Mouse (Mus musculus): ENCODE measurements around the gene Slc12a6.

Gene Slc12a6

GRCm38 (mm10) chr2:112332051-112332898, 66.7 kb downstream of the Slc12a6 start:
- Histone ChIP-seq H3K27me3 (ENCODE audit: control insufficient read depth, insufficient read depth, low read length, poor library complexity, severe bottlenecking) (no peaks in the 10 kb centered on the region), H3K36me3 (ENCODE audit: control insufficient read depth, insufficient read depth, low read length, poor library complexity, severe bottlenecking) (peaks cover 14% of the 10 kb centered on the region)
- DNase-seq (ENCODE audit: low read depth, low spot score), result no peak

- DNase-seq (ENCODE audit: low read depth, low spot score), result no peak
- peaks cover 22% of the 10 kb centered on the region for H3K36me3 ChIP-seq (ENCODE audit: control insufficient read depth, insufficient read depth, low read length, poor library complexity, severe bottlenecking)
- H3K27me3 ChIP-seq (ENCODE audit: control insufficient read depth, insufficient read depth, low read length, poor library complexity, severe bottlenecking), result no peaks in the 10 kb centered on the region
Measured at GRCm38 (mm10) chr2:112337211-112337610, 71.6 kb downstream of the Slc12a6 start.

GRCm38 (mm10) chr2:112339736-112340135, 74.1 kb downstream of the Slc12a6 start:
- Histone ChIP-seq H3K36me3 (ENCODE audit: control insufficient read depth, insufficient read depth, low read length, poor library complexity, severe bottlenecking) (peaks cover 22% of the 10 kb centered on the region), H3K27me3 (ENCODE audit: control insufficient read depth, insufficient read depth, low read length, poor library complexity, severe bottlenecking) (no peaks in the 10 kb centered on the region)
- DNase-seq (ENCODE audit: low read depth, low spot score), result peak; percentile 51

GRCm38 (mm10) chr2:112341117-112341516, 75.5 kb downstream of the Slc12a6 start:
- DNase-seq (ENCODE audit: low read depth, low spot score), result no peak
- Histone ChIP-seq H3K27me3 (ENCODE audit: control insufficient read depth, insufficient read depth, low read length, poor library complexity, severe bottlenecking) (no peaks in the 10 kb centered on the region), H3K36me3 (ENCODE audit: control insufficient read depth, insufficient read depth, low read length, poor library complexity, severe bottlenecking) (peaks cover 19% of the 10 kb centered on the region)

- DNase-seq (ENCODE audit: low read depth, low spot score), result no peak
- Histone ChIP-seq H3K27me3 (ENCODE audit: control insufficient read depth, insufficient read depth, low read length, poor library complexity, severe bottlenecking) (no peaks in the 10 kb centered on the region), H3K36me3 (ENCODE audit: control insufficient read depth, insufficient read depth, low read length, poor library complexity, severe bottlenecking) (peaks cover 29% of the 10 kb centered on the region)
Measured at GRCm38 (mm10) chr2:112348246-112348645, 82.6 kb downstream of the Slc12a6 start.

GRCm38 (mm10) chr2:112353685-112354455, 88.2 kb downstream of the Slc12a6 start:
- Histone ChIP-seq H3K27me3 (ENCODE audit: control insufficient read depth, insufficient read depth, low read length, poor library complexity, severe bottlenecking) (no peaks in the 10 kb centered on the region), H3K36me3 (ENCODE audit: control insufficient read depth, insufficient read depth, low read length, poor library complexity, severe bottlenecking) (peaks cover 33% of the 10 kb centered on the region)
- DNase-seq (ENCODE audit: low read depth, low spot score), result no peak

- no peaks in the 10 kb centered on the region for H3K27me3 ChIP-seq (ENCODE audit: control insufficient read depth, insufficient read depth, low read length, poor library complexity, severe bottlenecking)
- peaks cover 30% of the 10 kb centered on the region for H3K36me3 ChIP-seq (ENCODE audit: control insufficient read depth, insufficient read depth, low read length, poor library complexity, severe bottlenecking)
- no peak for DNase-seq (ENCODE audit: low read depth, low spot score)
Measured at GRCm38 (mm10) chr2:112359611-112360010, 94.0 kb downstream of the Slc12a6 start.

GRCm38 (mm10) chr2:112360012-112360780, 94.6 kb downstream of the Slc12a6 start:
- no peaks in the 10 kb centered on the region for H3K27me3 ChIP-seq (ENCODE audit: control insufficient read depth, insufficient read depth, low read length, poor library complexity, severe bottlenecking)
- peaks cover 26% of the 10 kb centered on the region for H3K36me3 ChIP-seq (ENCODE audit: control insufficient read depth, insufficient read depth, low read length, poor library complexity, severe bottlenecking)
- no peak for DNase-seq (ENCODE audit: low read depth, low spot score)

GRCm38 (mm10) chr2:112360781-112361169, 95.2 kb downstream of the Slc12a6 start:
- no peak for DNase-seq (ENCODE audit: low read depth, low spot score)
- no peaks in the 10 kb centered on the region for H3K27me3 ChIP-seq (ENCODE audit: control insufficient read depth, insufficient read depth, low read length, poor library complexity, severe bottlenecking)
- H3K36me3 ChIP-seq (ENCODE audit: control insufficient read depth, insufficient read depth, low read length, poor library complexity, severe bottlenecking), result peaks cover 24% of the 10 kb centered on the region

GRCm38 (mm10) chr2:112367222-112367621, 101.6 kb downstream of the Slc12a6 start:
- H3K27me3 ChIP-seq (ENCODE audit: control insufficient read depth, insufficient read depth, low read length, poor library complexity, severe bottlenecking), result no peaks in the 10 kb centered on the region
- H3K36me3 ChIP-seq (ENCODE audit: control insufficient read depth, insufficient read depth, low read length, poor library complexity, severe bottlenecking), result no peaks in the 10 kb centered on the region; the same call in 1 of the 2 replicates
- peak; percentile 13 for DNase-seq (ENCODE audit: low read depth, low spot score)

- H3K27me3 ChIP-seq (ENCODE audit: control insufficient read depth, insufficient read depth, low read length, poor library complexity, severe bottlenecking), result no peaks in the 10 kb centered on the region
- H3K36me3 ChIP-seq (ENCODE audit: control insufficient read depth, insufficient read depth, low read length, poor library complexity, severe bottlenecking), result no peaks in the 10 kb centered on the region; the same call in 1 of the 2 replicates
- peak; percentile 86 for DNase-seq (ENCODE audit: low read depth, low spot score)
Measured at GRCm38 (mm10) chr2:112367726-112368673, 102.4 kb downstream of the Slc12a6 start, which contains the start of gene Emc4. Gene Emc4, minus strand, starts transcription at chr2:112368027.

- Histone ChIP-seq H3K27me3 (ENCODE audit: control insufficient read depth, insufficient read depth, low read length, poor library complexity, severe bottlenecking) (no peaks in the 10 kb centered on the region), H3K36me3 (ENCODE audit: control insufficient read depth, insufficient read depth, low read length, poor library complexity, severe bottlenecking) (no peaks in the 10 kb centered on the region)
- DNase-seq (ENCODE audit: low read depth, low spot score), result no peak
Measured at GRCm38 (mm10) chr2:112369941-112370340, 104.3 kb downstream of the Slc12a6 start.

GRCm38 (mm10) chr2:112373141-112373540, 107.5 kb downstream of the Slc12a6 start:
- DNase-seq (ENCODE audit: low read depth, low spot score), result no peak
- H3K36me3 ChIP-seq (ENCODE audit: control insufficient read depth, insufficient read depth, low read length, poor library complexity, severe bottlenecking), result no peaks in the 10 kb centered on the region

More at GRCm38 (mm10) chr2:112373141-112373540, 107.5 kb downstream of the Slc12a6 start:
- no peaks in the 10 kb centered on the region; the same call in 1 of the 2 replicates for H3K27me3 ChIP-seq (ENCODE audit: control insufficient read depth, insufficient read depth, low read length, poor library complexity, severe bottlenecking)
